Mouse (Mus musculus) kidney, postnatal 0 days (tissue): ENCODE measurements around the gene Rab8b. TPM values are rescaled to one million over a fixed set of nuclear protein-coding genes. Genes with fewer than 3 reads are reported as not detected.
"Not testable (repeated sequence)": the region's sequence is repeated elsewhere in the genome, so short reads cannot be mapped to it uniquely, and the experiment has no call there.

Source experiments
- ATAC-seq: fragments of 200-750 bp; cut with Nextera tagmentation; replicated peaks from 2 replicates; pipeline ENCODE4 v1.8.0; 2017; ENCODE audit warnings: low read depth, moderate number of reproducible peaks, moderate TSS enrichment, moderate library complexity; ENCODE audit not compliant: low FRiP score
- DNase-seq: peaks from one replicate; pipeline ENCODE4 v3.0.0-alpha.2; 2016; ENCODE audit warnings: low spot score
- H3K27ac ChIP-seq: fragments of 300-500 bp; sonication (generic); 2 replicates; pipeline ENCODE4 v1.5.1; 2014; ENCODE audit warnings: mild to moderate bottlenecking
- H3K27me3 ChIP-seq: fragments of 300-500 bp; sonication (generic); 2 replicates; pipeline ENCODE4 v1.6.1; 2014; ENCODE audit warnings: low read length, mixed read lengths; ENCODE audit not compliant: insufficient read depth
- H3K36me3 ChIP-seq: fragments of 300-500 bp; sonication (generic); 2 replicates; pipeline ENCODE4 v1.6.1; 2014; ENCODE audit warnings: low read length, mixed read lengths; ENCODE audit not compliant: insufficient read depth
- H3K4me1 ChIP-seq: fragments of 300-500 bp; sonication (generic); replicated peaks from 2 replicates; pipeline ENCODE4 v1.6.1; 2014; ENCODE audit warnings: antibody characterized with exemption, low read length, mixed read lengths; ENCODE audit not compliant: insufficient read depth
- H3K4me2 ChIP-seq: fragments of 300-500 bp; sonication (generic); 2 replicates; pipeline ENCODE4 v1.6.1; 2014; ENCODE audit warnings: mild to moderate bottlenecking, low read length, moderate library complexity, mixed read lengths
- H3K4me3 ChIP-seq: fragments of 300-500 bp; sonication (generic); replicated peaks from 2 replicates; pipeline ENCODE4 v1.5.1; 2014; ENCODE audit warnings: low read depth, low read length
- H3K9ac ChIP-seq: fragments of 300-500 bp; sonication (generic); 2 replicates; pipeline ENCODE4 v1.6.1; 2014; ENCODE audit warnings: low read depth, low read length
- H3K9me3 ChIP-seq: fragments of 300-500 bp; sonication (generic); replicated peaks from 2 replicates; pipeline ENCODE4 v1.6.1; 2016; ENCODE audit warnings: low read length, inconsistent platforms, mixed read lengths
- CTCF ChIP-seq: IDR thresholded peaks from 2 replicates; pipeline ENCODE4 v1.5.1; 2016; ENCODE audit warnings: antibody characterized with exemption, low read depth, mild to moderate bottlenecking, moderate library complexity
- WGBS: fragments of 180-500 bp; shearing (Covaris S2); extraction: QIAGEN DNeasy Blood & Tissue Kit; methylation state at CpG from one replicate; pipeline ENCODE4 v1.1.7; 2014; 5-methylcytosine and 5-hydroxymethylcytosine counted together
- polyA plus RNA-seq: library from polyadenylated mRNA; unstranded; fragments of >200 nt; fragmentation: Nextera tagmentation; extraction: Ambion mirVana; gene quantifications from 2 replicates; pipeline ENCODE4 v1.2.1, GENCODE M21; 2015

Gene Rab8b
- polyA plus RNA-seq, 1 experiment from 2014 or later, result 9.3 TPM

- Histone ChIP-seq H3K27ac (no peak overlapping the region), H3K4me3 (no peak overlapping the region), H3K9me3 (no peaks in the 10 kb centered on the region; the same call in 1 of the 2 replicates), H3K9ac (no peak overlapping the region), H3K36me3 (no peaks in the 10 kb centered on the region), H3K27me3 (no peaks in the 10 kb centered on the region), H3K4me2 (no peak overlapping the region), H3K4me1 (no peaks in the 10 kb centered on the region)
- DNase-seq, result peak; percentile 82
- WGBS, result 55% methylated on average over 5 of the region's 5 CpGs
- ATAC-seq, result no peak
- TF ChIP-seq CTCF, result no peak
These were observed 42.9 kb downstream of the Rab8b start for GRCm38 (mm10) chr9:66876577-66876976.

DNA sequence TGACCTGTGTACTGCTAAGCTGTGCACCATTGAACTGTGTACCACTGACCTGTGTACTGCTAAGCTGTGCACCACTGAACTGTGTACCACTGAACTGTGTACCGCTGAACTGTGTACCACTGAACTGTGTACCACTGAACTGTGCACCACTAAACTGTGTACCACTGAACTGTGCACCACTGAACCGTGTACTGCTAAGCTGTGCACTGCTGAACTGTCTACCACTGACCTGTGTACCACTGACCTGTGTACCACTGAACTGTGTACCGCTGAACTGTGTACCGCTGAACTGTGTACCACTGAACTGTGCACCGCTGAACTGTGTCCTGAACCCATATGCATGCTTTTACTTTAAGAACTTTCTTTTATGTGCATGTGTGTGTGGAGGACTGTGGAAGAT lies 45.2 kb downstream of the Rab8b start:
- H3K27ac ChIP-seq, result no peak overlapping the region
- no peaks in the 10 kb centered on the region for H3K27me3 ChIP-seq
- DNase-seq (no peak), ATAC-seq (no peak)
- no peaks in the 10 kb centered on the region for H3K36me3 ChIP-seq
- H3K4me2 ChIP-seq, result no peak overlapping the region
- H3K9me3 ChIP-seq, result no peaks in the 10 kb centered on the region; the same call in 1 of the 2 replicates
- WGBS, result 97% methylated on average over 5 of the region's 5 CpGs
- H3K9ac ChIP-seq, result no peak overlapping the region
- no peak for TF ChIP-seq CTCF
- H3K4me3 ChIP-seq, result no peak overlapping the region
- no peaks in the 10 kb centered on the region for H3K4me1 ChIP-seq

GRCm38 (mm10) chr9:66873531-66873930 lies 46.0 kb downstream of the Rab8b start:
- no peaks in the 10 kb centered on the region for H3K4me1 ChIP-seq
- H3K4me2 ChIP-seq, result no peak overlapping the region
- H3K9ac ChIP-seq, result no peak overlapping the region
- H3K4me3 ChIP-seq, result no peak overlapping the region
- H3K27me3 ChIP-seq, result no peaks in the 10 kb centered on the region
- no peaks in the 10 kb centered on the region for H3K36me3 ChIP-seq
- no peak for TF ChIP-seq CTCF
- H3K9me3 ChIP-seq, result no peaks in the 10 kb centered on the region; the same call in 1 of the 2 replicates
- DNase-seq, result no peak
- no peak for ATAC-seq
- no peak overlapping the region for H3K27ac ChIP-seq

DNA sequence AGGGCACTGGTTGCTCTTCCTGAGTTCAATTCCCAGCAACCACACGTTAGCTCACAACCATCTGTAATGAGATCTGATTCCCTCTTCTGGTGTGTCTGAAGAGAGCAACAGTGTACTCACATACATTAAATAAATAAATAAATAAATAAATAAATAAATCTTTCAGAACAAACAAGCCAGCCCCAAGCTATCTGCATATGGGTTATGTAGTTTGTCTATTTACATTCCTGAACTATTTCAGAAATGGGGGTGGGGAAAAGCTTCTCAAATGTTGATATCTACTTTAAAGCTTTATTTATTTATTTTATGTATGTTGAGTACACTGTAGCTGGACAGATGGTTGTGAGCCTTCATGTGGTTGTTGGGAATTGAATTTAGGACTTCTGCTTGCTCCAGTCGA lies 46.5 kb downstream of the Rab8b start:
- not testable (repeated sequence) for H3K36me3 ChIP-seq, H3K9ac ChIP-seq, H3K4me1 ChIP-seq, H3K27me3 ChIP-seq, H3K9me3 ChIP-seq, ATAC-seq, H3K4me2 ChIP-seq, H3K4me3 ChIP-seq
- WGBS, result 75% methylated on average over 2 of the region's 2 CpGs
- 0 out of 2 replicates have a peak overlapping the region, but pooled peaks have one; percentile 27 for H3K27ac ChIP-seq
- DNase-seq, result peak; percentile 55

DNA sequence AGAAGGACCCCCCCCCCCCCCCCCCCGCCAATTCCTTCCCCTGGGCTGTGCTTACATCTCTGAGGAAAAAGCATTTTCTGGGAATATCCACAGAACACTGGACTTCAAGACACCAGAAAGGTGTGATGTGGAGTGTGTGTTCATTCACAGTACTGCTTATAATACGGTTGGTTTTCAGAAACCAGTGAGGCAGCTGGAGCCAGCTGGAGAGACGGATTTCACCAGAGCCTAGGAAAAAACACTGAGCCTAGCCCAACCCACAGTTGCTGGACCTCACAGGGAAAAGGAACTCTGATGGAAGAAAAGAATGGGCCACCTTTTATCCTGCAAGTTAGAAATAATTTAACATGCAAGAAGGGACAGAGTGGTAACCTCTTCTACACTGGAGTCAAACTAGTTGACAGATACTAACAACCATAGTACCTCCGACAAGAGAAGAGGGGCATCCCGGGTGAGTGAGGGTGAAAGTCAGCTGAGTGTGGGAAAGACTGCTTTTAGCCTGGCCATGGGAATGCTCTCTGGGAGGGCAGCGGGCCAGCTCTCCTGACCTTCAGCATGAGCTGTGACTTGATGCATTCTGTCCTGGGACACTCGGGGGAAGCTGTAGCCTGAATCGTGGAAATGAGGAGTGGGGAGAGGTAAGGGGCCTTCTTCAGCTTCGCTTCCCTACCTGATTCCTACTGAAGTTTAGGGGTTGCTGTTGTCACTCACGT lies 47.3 kb downstream of the Rab8b start:
- Histone ChIP-seq H3K27ac (0 out of 2 replicates have a peak overlapping the region, but pooled peaks have one; percentile 27), H3K9ac (no peak overlapping the region), H3K36me3 (no peaks in the 10 kb centered on the region), H3K9me3 (no peaks in the 10 kb centered on the region; the same call in 1 of the 2 replicates), H3K4me3 (no peak overlapping the region), H3K27me3 (no peaks in the 10 kb centered on the region), H3K4me1 (no peaks in the 10 kb centered on the region), H3K4me2 (no peak overlapping the region)
- DNase-seq (peak; percentile 65), ATAC-seq (no peak)
- WGBS, result 74% methylated on average over 10 of the region's 10 CpGs
- no peak for TF ChIP-seq CTCF

GRCm38 (mm10) chr9:66864708-66865107 lies 54.8 kb downstream of the Rab8b start:
- no peak for ATAC-seq
- DNase-seq, result no peak
- no peak overlapping the region for H3K4me2 ChIP-seq
- no peak for TF ChIP-seq CTCF
- H3K27me3 ChIP-seq, result no peaks in the 10 kb centered on the region
- H3K27ac ChIP-seq, result no peak overlapping the region
- 34% methylated on average over 3 of the region's 3 CpGs for WGBS
- H3K4me3 ChIP-seq, result no peak overlapping the region
- no peak overlapping the region for H3K9ac ChIP-seq
- H3K4me1 ChIP-seq, result peaks cover 5% of the 10 kb centered on the region; the same call in 1 of the 2 replicates
- H3K36me3 ChIP-seq, result 0 out of 2 replicates have a peak, but pooled peaks cover 3% of the 10 kb centered on the region
- H3K9me3 ChIP-seq, result no peaks in the 10 kb centered on the region
